Mouse (Mus musculus): ENCODE measurements around the gene Tmed1.
"Not testable (repeated sequence)": the region's sequence is repeated elsewhere in the genome, so short reads cannot be mapped to it uniquely, and the experiment has no call there.

Tmed1 gene

GRCm38 (mm10) chr9:21509772-21510688, at the start of gene Tmed1:
Gene Tmed1, minus strand, starts transcription at chr9:21510252.
- DNase-seq (ENCODE audit: low spot score): peak; percentile 90

- DNase-seq (ENCODE audit: low spot score): no peak
These were observed 49.1 kb upstream of the Tmed1 start for GRCm38 (mm10) chr9:21559151-21559550.

GRCm38 (mm10) chr9:21558366-21558765, 48.3 kb upstream of the Tmed1 start:
- no peak for DNase-seq (ENCODE audit: low spot score)

GRCm38 (mm10) chr9:21557556-21557955, 47.5 kb upstream of the Tmed1 start:
- no peak for DNase-seq (ENCODE audit: low spot score)

GRCm38 (mm10) chr9:21556996-21557395, 46.9 kb upstream of the Tmed1 start:
- DNase-seq (ENCODE audit: low spot score): no peak

GRCm38 (mm10) chr9:21555198-21555742, 45.2 kb upstream of the Tmed1 start:
- DNase-seq (ENCODE audit: low spot score): no peak

GRCm38 (mm10) chr9:21553607-21554273, 43.7 kb upstream of the Tmed1 start:
- DNase-seq (ENCODE audit: low spot score): no peak

- no peak for DNase-seq (ENCODE audit: low spot score)
These were observed 41.0 kb upstream of the Tmed1 start for GRCm38 (mm10) chr9:21551049-21551448.

- DNase-seq (ENCODE audit: low spot score): peak; percentile 34
These were observed 37.3 kb upstream of the Tmed1 start for GRCm38 (mm10) chr9:21547075-21547941.

GRCm38 (mm10) chr9:21546789-21547074, 36.7 kb upstream of the Tmed1 start, which contains the start of gene Carm1:
Gene Carm1, plus strand, starts transcription at chr9:21546894.
- DNase-seq (ENCODE audit: low spot score): no peak

- DNase-seq (ENCODE audit: low spot score): peak; percentile 99
These were observed 36.1 kb upstream of the Tmed1 start for GRCm38 (mm10) chr9:21545916-21546788.

- no peak for DNase-seq (ENCODE audit: low spot score)
These were observed 35.4 kb upstream of the Tmed1 start for GRCm38 (mm10) chr9:21545351-21545915.

- DNase-seq (ENCODE audit: low spot score): not testable (repeated sequence)
These were observed 31.9 kb upstream of the Tmed1 start for GRCm38 (mm10) chr9:21542001-21542400.

GRCm38 (mm10) chr9:21539981-21540753, 30.1 kb upstream of the Tmed1 start:
- DNase-seq (ENCODE audit: low spot score): no peak

GRCm38 (mm10) chr9:21537009-21537408, 27.0 kb upstream of the Tmed1 start:
- DNase-seq (ENCODE audit: low spot score): no peak

GRCm38 (mm10) chr9:21536501-21536900, 26.4 kb upstream of the Tmed1 start:
- no peak for DNase-seq (ENCODE audit: low spot score)

- DNase-seq (ENCODE audit: low spot score): no peak
These were observed 17.9 kb upstream of the Tmed1 start for GRCm38 (mm10) chr9:21527917-21528324.

GRCm38 (mm10) chr9:21527100-21527801, 17.2 kb upstream of the Tmed1 start:
- DNase-seq (ENCODE audit: low spot score): no peak

GRCm38 (mm10) chr9:21526634-21526944, 16.5 kb upstream of the Tmed1 start:
- DNase-seq (ENCODE audit: low spot score): no peak
